Mouse (Mus musculus) MEL (cell line): ENCODE measurements around the gene Vps26c. TPM values are rescaled to one million over a fixed set of nuclear protein-coding genes. Genes with fewer than 3 reads are reported as not detected.

Source experiments
- DNase-seq: peaks from one replicate; pipeline ENCODE4 v3.0.0; 2011; ENCODE audit warnings: low read depth, low spot score
- H3K27ac ChIP-seq: 2 replicates; pipeline ENCODE4 v1.5.1; 2012; ENCODE audit warnings: low read depth, mild to moderate bottlenecking, control low read depth, low read length, moderate library complexity; ENCODE audit not compliant: control insufficient read depth
- H3K27me3 ChIP-seq, 2 experiments: fragments of 150-350 bp in 1 of 2; sonication (generic) in 1 of 2; 2 replicates each; pipeline ENCODE4 v1.6.1; 2012; ENCODE audit warnings: low read length in 2 of 2, mild to moderate bottlenecking in 2 of 2, improper control_type of control experiment in 1 of 2, moderate library complexity in 1 of 2; ENCODE audit not compliant: insufficient read depth in 2 of 2, control insufficient read depth in 1 of 2
- H3K36me3 ChIP-seq, 2 experiments: 2 replicates each; pipeline ENCODE4 v1.6.1; 2012 to 2014; ENCODE audit warnings: low read length in 2 of 2, improper control_type of control experiment in 1 of 2, inconsistent platforms in 1 of 2, mild to moderate bottlenecking in 1 of 2; ENCODE audit not compliant: insufficient read depth in 2 of 2, control insufficient read depth in 1 of 2
- H3K4me1 ChIP-seq, 2 experiments: fragments of 150-350 bp in 1 of 2; sonication (generic) in 1 of 2; 2 replicates each; pipeline ENCODE4 v1.6.1; 2012; ENCODE audit warnings: low read length in 2 of 2, improper control_type of control experiment in 1 of 2, mild to moderate bottlenecking in 1 of 2; ENCODE audit not compliant: insufficient read depth in 2 of 2, control insufficient read depth in 1 of 2
- H3K4me3 ChIP-seq, 2 experiments: fragments of 150-350 bp in 1 of 2; sonication (generic) in 1 of 2; 2 replicates each; pipeline ENCODE4 v1.5.1; 2012; ENCODE audit warnings: low read depth in 2 of 2, low read length in 2 of 2, mild to moderate bottlenecking in 2 of 2, moderate library complexity in 2 of 2, control low read depth in 1 of 2, improper control_type of control experiment in 1 of 2; ENCODE audit not compliant: control insufficient read depth in 1 of 2, insufficient read depth in 1 of 2
- H3K79me2 ChIP-seq: 2 replicates; pipeline ENCODE4 v1.6.1; 2012; ENCODE audit warnings: mild to moderate bottlenecking, low read length, moderate library complexity; ENCODE audit not compliant: control insufficient read depth, poor library complexity, insufficient read depth
- H3K9ac ChIP-seq: 2 replicates; pipeline ENCODE4 v1.6.1; 2012; ENCODE audit warnings: low read depth, mild to moderate bottlenecking, control low read depth, low read length, moderate library complexity; ENCODE audit not compliant: control insufficient read depth, poor library complexity, severe bottlenecking
- H3K9me3 ChIP-seq: fragments of 150-350 bp; sonication (generic); replicated peaks from 2 replicates; pipeline ENCODE4 v1.6.1; 2012; ENCODE audit warnings: mild to moderate bottlenecking, low read length, improper control_type of control experiment, moderate library complexity; ENCODE audit not compliant: insufficient read depth
- CHD1 ChIP-seq: IDR thresholded peaks from 2 replicates; pipeline ENCODE4 v1.6.1; 2012; ENCODE audit warnings: low read depth, mild to moderate bottlenecking, inconsistent platforms, low read length, improper control_type of control experiment
- CTCF ChIP-seq, 3 experiments: IDR thresholded peaks in 2 of 3; conservative IDR thresholded peaks in 1 of 3; 2 replicates each; pipeline ENCODE4 v1.5.1; 2011 to 2012; ENCODE audit warnings: low read length in 3 of 3, low read depth in 2 of 3, mild to moderate bottlenecking in 2 of 3, improper control_type of control experiment in 1 of 3, inconsistent platforms in 1 of 3, mixed read lengths in 1 of 3, moderate library complexity in 1 of 3; ENCODE audit not compliant: control insufficient read depth in 1 of 3, insufficient read depth in 1 of 3, poor library complexity in 1 of 3, severe bottlenecking in 1 of 3
- E2F4 ChIP-seq: IDR thresholded peaks from 2 replicates; pipeline ENCODE4 v1.6.1; 2011; ENCODE audit warnings: low read depth, low read length, improper control_type of control experiment, borderline replicate concordance
- ETS1 ChIP-seq: IDR thresholded peaks from 2 replicates; pipeline ENCODE4 v1.6.1; 2012; ENCODE audit warnings: low read depth, mild to moderate bottlenecking, inconsistent platforms, low read length, improper control_type of control experiment, moderate library complexity
- HCFC1 ChIP-seq: IDR thresholded peaks from 2 replicates; pipeline ENCODE4 v1.6.1; 2012; ENCODE audit warnings: low read depth, mild to moderate bottlenecking, inconsistent platforms, low read length, improper control_type of control experiment, moderate library complexity
- MEF2A ChIP-seq: IDR thresholded peaks from 2 replicates; pipeline ENCODE4 v1.6.1; 2014; ENCODE audit warnings: low read depth, mild to moderate bottlenecking, inconsistent platforms, low read length, improper control_type of control experiment; ENCODE audit not compliant: poor library complexity, insufficient replicate concordance, severe bottlenecking; ENCODE audit errors: extremely low read depth
- MXI1 ChIP-seq: IDR thresholded peaks from 2 replicates; pipeline ENCODE4 v1.6.1; 2011; ENCODE audit warnings: mild to moderate bottlenecking, low read depth, low read length, improper control_type of control experiment
- MYC ChIP-seq: IDR thresholded peaks from 2 replicates; pipeline ENCODE4 v1.6.1; 2011; ENCODE audit warnings: low read depth, mild to moderate bottlenecking, low read length, improper control_type of control experiment, moderate library complexity
- NELFE ChIP-seq: IDR thresholded peaks from 2 replicates; pipeline ENCODE4 v1.6.1; 2011; ENCODE audit warnings: low read depth, low read length, improper control_type of control experiment
- POLR2A ChIP-seq, 2 experiments: IDR thresholded peaks; 2 replicates each; pipeline ENCODE4 v1.6.1; 2011 to 2012; ENCODE audit warnings: low read length in 2 of 2, mild to moderate bottlenecking in 2 of 2, control low read depth in 1 of 2, improper control_type of control experiment in 1 of 2, low read depth in 1 of 2, moderate library complexity in 1 of 2; ENCODE audit not compliant: control insufficient read depth in 1 of 2, insufficient read depth in 1 of 2, poor library complexity in 1 of 2
- RAD21 ChIP-seq: IDR thresholded peaks from 2 replicates; pipeline ENCODE4 v1.6.1; 2011; ENCODE audit warnings: mild to moderate bottlenecking, low read depth, low read length, improper control_type of control experiment
- RCOR1 ChIP-seq: IDR thresholded peaks from 2 replicates; pipeline ENCODE4 v1.6.1; 2012; ENCODE audit warnings: low read depth, mild to moderate bottlenecking, inconsistent platforms, low read length, improper control_type of control experiment
- SMC3 ChIP-seq: IDR thresholded peaks from 2 replicates; pipeline ENCODE4 v1.6.1; 2011; ENCODE audit warnings: low read depth, low read length, improper control_type of control experiment
- TAL1 ChIP-seq: IDR thresholded peaks from 2 replicates; pipeline ENCODE4 v1.6.1; 2012; ENCODE audit warnings: mild to moderate bottlenecking, inconsistent platforms, low read length, moderate library complexity, mixed read lengths
- TBP ChIP-seq: IDR thresholded peaks from 2 replicates; pipeline ENCODE4 v1.8.0; 2011; ENCODE audit warnings: low read depth, low read length, improper control_type of control experiment
- TCF12 ChIP-seq: IDR thresholded peaks from 2 replicates; pipeline ENCODE4 v1.6.1; 2014; ENCODE audit warnings: low read depth, mild to moderate bottlenecking, inconsistent platforms, low read length, improper control_type of control experiment, moderate library complexity
- UBTF ChIP-seq: IDR thresholded peaks from 2 replicates; pipeline ENCODE4 v1.6.1; 2012; ENCODE audit warnings: low read depth, mild to moderate bottlenecking, inconsistent platforms, low read length, improper control_type of control experiment, moderate library complexity, borderline replicate concordance; ENCODE audit not compliant: insufficient read depth
- USF2 ChIP-seq, 2 experiments: IDR thresholded peaks; 2 replicates each; pipeline ENCODE4 v1.6.1; 2011 to 2012; ENCODE audit warnings: improper control_type of control experiment in 2 of 2, low read length in 2 of 2, borderline replicate concordance in 1 of 2, inconsistent platforms in 1 of 2, low read depth in 1 of 2, mild to moderate bottlenecking in 1 of 2; ENCODE audit not compliant: insufficient read depth in 1 of 2
- ZC3H11A ChIP-seq: IDR thresholded peaks from 2 replicates; pipeline ENCODE4 v1.6.1; 2012; ENCODE audit warnings: low read depth, mild to moderate bottlenecking, inconsistent platforms, low read length, improper control_type of control experiment
- ZKSCAN1 ChIP-seq: IDR thresholded peaks from 2 replicates; pipeline ENCODE4 v1.6.1; 2012; ENCODE audit warnings: low read depth, mild to moderate bottlenecking, inconsistent platforms, low read length, improper control_type of control experiment, moderate library complexity
- ZMIZ1 ChIP-seq: IDR thresholded peaks from 2 replicates; pipeline ENCODE4 v1.6.1; 2012; ENCODE audit warnings: low read depth, mild to moderate bottlenecking, inconsistent platforms, low read length, improper control_type of control experiment, moderate library complexity
- ZNF384 ChIP-seq: IDR thresholded peaks from 2 replicates; pipeline ENCODE4 v1.6.1; 2012; ENCODE audit warnings: low read depth, mild to moderate bottlenecking, inconsistent platforms, low read length, improper control_type of control experiment
- polyA plus RNA-seq, 2 experiments: library from polyadenylated mRNA; stranded (reverse) in 1 of 2; unstranded in 1 of 2; fragments of >175 nt in 1 of 2; fragments of >200 nt in 1 of 2; gene quantifications; 2 replicates each; pipeline versions ENCODE4 v1.2.1 to v1.2.4; 2012; ENCODE audit warnings: low replicate concordance in 2 of 2, low read depth in 1 of 2; ENCODE audit not compliant: insufficient read length in 2 of 2, insufficient read depth in 1 of 2, missing spikeins in 1 of 2
- total RNA-seq: library from RNA; depleted of rRNA; stranded (reverse); fragments of 300-350 nt; gene quantifications from 2 replicates; pipeline ENCODE4 v1.2.3, GENCODE M21; 2012

Vps26c gene
- total and polyA plus RNA-seq, 3 experiments: 20.9 to 23.7 TPM; not detected in 1

GRCm38 (mm10) chr16:94545781-94546562 is 19.3 kb upstream of the Vps26c start:
- H3K79me2 ChIP-seq: no peaks in the 10 kb centered on the region
- no peak overlapping the region for H3K27ac ChIP-seq
- peaks cover 0 to 2% of the 10 kb centered on the region in 2 experiments; a peak in 1 of 4 replicates for H3K4me1 ChIP-seq
- TF ChIP-seq MXI1 (0 out of 2 replicates have a peak, but pooled peaks have one; percentile 23), CHD1 (no peak), ETS1 (no peak)
- 0 out of 2 replicates have a peak overlapping the region, but pooled peaks have one; percentile 30 for H3K9ac ChIP-seq
- H3K27me3 ChIP-seq: peaks cover 0 to 2% of the 10 kb centered on the region in 2 experiments; a peak in 2 of 4 replicates
- H3K36me3 ChIP-seq: no peaks in the 10 kb centered on the region
- DNase-seq: no peak
- H3K9me3 ChIP-seq: no peaks in the 10 kb centered on the region
- H3K4me3 ChIP-seq: no peak overlapping the region

- Histone ChIP-seq H3K9ac (no peak overlapping the region), H3K4me1 (peaks cover 0 to 2% of the 10 kb centered on the region in 2 experiments; a peak in 1 of 4 replicates), H3K27ac (no peak overlapping the region), H3K36me3 (no peaks in the 10 kb centered on the region), H3K4me3 (no peak overlapping the region), H3K79me2 (no peaks in the 10 kb centered on the region), H3K27me3 (peaks cover 0 to 2% of the 10 kb centered on the region in 2 experiments; a peak in 3 of 4 replicates)
- no peak for DNase-seq
- TF ChIP-seq POLR2A (IDR thresholded peaks at IDR 0.05; ENCODE audit: control insufficient read depth in 1 of 2, insufficient read depth in 1 of 2, low read depth in 1 of 2, low read length in 2 of 2, poor library complexity in 1 of 2) (no peak), ZMIZ1 (no peak), CHD1 (no peak), RAD21 (no peak), ZNF384 (no peak), USF2 (IDR thresholded peaks at IDR 0.05; ENCODE audit: borderline replicate concordance in 1 of 2, insufficient read depth in 1 of 2, low read depth in 1 of 2, low read length in 2 of 2) (no peak)
- TF ChIP-seq, all 39 proteins: peak for 0
- no peaks in the 10 kb centered on the region for H3K9me3 ChIP-seq
Measured at GRCm38 (mm10) chr16:94544540-94545105, 18.0 kb upstream of the Vps26c start.

GRCm38 (mm10) chr16:94542898-94543297 is 16.3 kb upstream of the Vps26c start:
- Histone ChIP-seq H3K27me3 (peaks cover 2 to 4% of the 10 kb centered on the region in 2 experiments), H3K9ac (no peak overlapping the region), H3K9me3 (no peaks in the 10 kb centered on the region), H3K4me1 (peaks cover 0 to 2% of the 10 kb centered on the region in 2 experiments; a peak in 1 of 4 replicates), H3K79me2 (no peaks in the 10 kb centered on the region), H3K4me3 (no peak overlapping the region), H3K36me3 (no peaks in the 10 kb centered on the region), H3K27ac (no peak overlapping the region)
- DNase-seq: no peak
- TF ChIP-seq MYC (no peak), MEF2A (no peak), ZKSCAN1 (no peak), TBP (no peak), UBTF (no peak), CTCF (IDR thresholded peaks at IDR 0.05 in 2 of 3, conservative IDR thresholded peaks at IDR 0.05 in 1 of 3; ENCODE audit: control insufficient read depth in 1 of 3, insufficient read depth in 1 of 3, low read depth in 2 of 3, low read length in 3 of 3, poor library complexity in 1 of 3, severe bottlenecking in 1 of 3) (no peak), MXI1 (no peak), TAL1 (no peak), USF2 (IDR thresholded peaks at IDR 0.05; ENCODE audit: borderline replicate concordance in 1 of 2, insufficient read depth in 1 of 2, low read depth in 1 of 2, low read length in 2 of 2) (no peak), NELFE (no peak), RAD21 (no peak), RCOR1 (no peak), SMC3 (no peak), CHD1 (no peak), E2F4 (no peak), TCF12 (no peak), HCFC1 (no peak), ZC3H11A (no peak)
